In genomic region chr12:98577861-98578360, GRCm38 (mm10) we compare ENCODE assay signal across 8 mouse cellular contexts. TPM values are rescaled to one million over a fixed set of nuclear protein-coding genes. Genes with fewer than 3 reads are reported as not detected.
DNase-seq lines count a peak whose midpoint lies in the region; ATAC-seq and TF ChIP-seq lines count a peak whose summit lies in the region.

Kcnk10 (minus strand) TSS chr12:98578310.

- TF ChIP-seq CTCF in lung, embryonic 14.5 days (IDR thresholded peaks at IDR 0.05; ENCODE audit: low read depth): no peak
- TF ChIP-seq CTCF in midbrain, postnatal 0 days (IDR thresholded peaks at IDR 0.05): no peak

- under 1% methylated on average over 22 of the region's 22 CpGs for WGBS in lung, embryonic 14.5 days
- under 1% methylated on average over 21 of the region's 22 CpGs for WGBS in embryonic facial prominence, embryonic 14.5 days
- 2% methylated on average over 22 of the region's 22 CpGs for WGBS in intestine, embryonic 15.5 days
- WGBS in midbrain, postnatal 0 days: under 1% methylated on average over 22 of the region's 22 CpGs

- peak; percentile 21 for DNase-seq in lung, embryonic 14.5 days
- DNase-seq in lung, adult 18-20 months: no peak
- DNase-seq in adipocyte (ENCODE audit: low spot score): peak; percentile 7
- DNase-seq in embryonic facial prominence, embryonic 14.5 days (ENCODE audit: low spot score): peak; percentile 27
- DNase-seq in midbrain, postnatal 0 days (ENCODE audit: low spot score): peak; percentile 53
- DNase-seq in testis, postnatal 10 days (ENCODE audit: low spot score): no peak
- no peak for DNase-seq in gastrocnemius, postnatal 10 days

- peak within 1 kb of the TSS; percentile 9; the same call in 1 of the 2 replicates for H3K9ac ChIP-seq in lung, embryonic 14.5 days
- H3K9ac ChIP-seq in embryonic facial prominence, embryonic 14.5 days (ENCODE audit: low read depth, low read length): peak within 1 kb of the TSS; percentile 38; the same call in 1 of the 2 replicates
- no peak within 1 kb of the TSS for H3K9ac ChIP-seq in intestine, embryonic 15.5 days
- peak within 1 kb of the TSS; percentile 55 for H3K9ac ChIP-seq in midbrain, postnatal 0 days (replicated peaks; ENCODE audit: low read length, poor library complexity, severe bottlenecking)

- no peaks in the 10 kb centered on the region for H3K9me3 ChIP-seq in lung, embryonic 14.5 days (ENCODE audit: low read depth, low read length)
- H3K9me3 ChIP-seq in embryonic facial prominence, embryonic 14.5 days (ENCODE audit: control insufficient read depth, low read length): no peaks in the 10 kb centered on the region
- no peaks in the 10 kb centered on the region for H3K9me3 ChIP-seq in intestine, embryonic 15.5 days
- H3K9me3 ChIP-seq in midbrain, postnatal 0 days (ENCODE audit: low read length): no peaks in the 10 kb centered on the region

- no peak for ATAC-seq in lung, embryonic 14.5 days (ENCODE audit: insufficient read depth)
- no peak for ATAC-seq in embryonic facial prominence, embryonic 14.5 days (ENCODE audit: low read depth)
- no peak for ATAC-seq in intestine, embryonic 15.5 days
- ATAC-seq in midbrain, postnatal 0 days (ENCODE audit: low FRiP score): no peak

- H3K4me3 ChIP-seq in lung, embryonic 14.5 days (ENCODE audit: low read depth, low read length): peak within 1 kb of the TSS; percentile 6; the same call in 1 of the 2 replicates
- peak within 1 kb of the TSS; percentile 31 for H3K4me3 ChIP-seq in embryonic facial prominence, embryonic 14.5 days (ENCODE audit: low read depth, low read length)
- 0 out of 2 replicates have a peak within 1 kb of the TSS, but pooled peaks have one; percentile 2 for H3K4me3 ChIP-seq in intestine, embryonic 15.5 days (replicated peaks)
- H3K4me3 ChIP-seq in midbrain, postnatal 0 days (ENCODE audit: low read depth, low read length): peak within 1 kb of the TSS; percentile 44

- H3K4me1 ChIP-seq in lung, embryonic 14.5 days (ENCODE audit: insufficient read depth): no peaks in the 10 kb centered on the region
- H3K4me1 ChIP-seq in embryonic facial prominence, embryonic 14.5 days (ENCODE audit: control insufficient read depth, insufficient read depth, low read length): no peaks in the 10 kb centered on the region
- no peaks in the 10 kb centered on the region for H3K4me1 ChIP-seq in intestine, embryonic 15.5 days (replicated peaks)
- H3K4me1 ChIP-seq in midbrain, postnatal 0 days (ENCODE audit: insufficient read depth, low read length): 0 out of 2 replicates have a peak, but pooled peaks cover 7% of the 10 kb centered on the region

- H3K36me3 ChIP-seq in lung, embryonic 14.5 days (ENCODE audit: insufficient read depth): no peaks in the 10 kb centered on the region
- H3K36me3 ChIP-seq in embryonic facial prominence, embryonic 14.5 days (ENCODE audit: control insufficient read depth, insufficient read depth, low read length): no peaks in the 10 kb centered on the region
- no peaks in the 10 kb centered on the region for H3K36me3 ChIP-seq in intestine, embryonic 15.5 days
- H3K36me3 ChIP-seq in midbrain, postnatal 0 days (ENCODE audit: insufficient read depth, low read length): no peaks in the 10 kb centered on the region

- peaks cover 60% of the 10 kb centered on the region for H3K27me3 ChIP-seq in lung, embryonic 14.5 days (ENCODE audit: insufficient read depth, low read length)
- peaks cover 61% of the 10 kb centered on the region for H3K27me3 ChIP-seq in embryonic facial prominence, embryonic 14.5 days (replicated peaks; ENCODE audit: control insufficient read depth, insufficient read depth, low read length)
- peaks cover 57% of the 10 kb centered on the region for H3K27me3 ChIP-seq in intestine, embryonic 15.5 days (replicated peaks)
- no peaks in the 10 kb centered on the region for H3K27me3 ChIP-seq in midbrain, postnatal 0 days (ENCODE audit: insufficient read depth, low read length)

- peak within 1 kb of the TSS; percentile 49 for H3K4me2 ChIP-seq in lung, embryonic 14.5 days
- peak within 1 kb of the TSS; percentile 55 for H3K4me2 ChIP-seq in embryonic facial prominence, embryonic 14.5 days (ENCODE audit: low read depth, low read length)
- peak within 1 kb of the TSS; percentile 42 for H3K4me2 ChIP-seq in intestine, embryonic 15.5 days (replicated peaks)
- H3K4me2 ChIP-seq in midbrain, postnatal 0 days (ENCODE audit: low read depth, low read length, poor library complexity, severe bottlenecking): peak within 1 kb of the TSS; percentile 96

- no peak within 1 kb of the TSS for H3K27ac ChIP-seq in lung, embryonic 14.5 days (ENCODE audit: low read depth)
- no peak within 1 kb of the TSS for H3K27ac ChIP-seq in embryonic facial prominence, embryonic 14.5 days (replicated peaks; ENCODE audit: low read depth, low read length)
- H3K27ac ChIP-seq in intestine, embryonic 15.5 days: no peak within 1 kb of the TSS
- no peak within 1 kb of the TSS for H3K27ac ChIP-seq in midbrain, postnatal 0 days (ENCODE audit: low read depth, low read length)

RNA-seq across cellular contexts. Expression of gene Kcnk10, which starts in this region (rescaled TPM):
- 0.03 TPM in 1 of 2 replicates, not detected in the other for polyA plus RNA-seq in lung, embryonic 14.5 days (2014; fragmentation: Nextera tagmentation; extraction: Ambion mirVana)
- polyA plus RNA-seq in embryonic facial prominence, embryonic 14.5 days (2014; fragmentation: Nextera tagmentation; extraction: Ambion mirVana): 2.8 and 2.9 TPM in 2 replicates
- polyA plus RNA-seq in intestine, embryonic 15.5 days (2015; fragmentation: Nextera tagmentation; extraction: Ambion mirVana): 1.1 and 1.7 TPM in 2 replicates
- 56.6 and 62.6 TPM in 2 replicates for total RNA-seq in midbrain, postnatal 0 days (2014; rRNA removed)
- 33.0 and 37.4 TPM in 2 replicates for polyA plus RNA-seq in midbrain, postnatal 0 days (2015; fragmentation: Nextera tagmentation; extraction: Ambion mirVana)
- total RNA-seq in gastrocnemius, postnatal 10 days (2021): under 1 TPM; 0.09 TPM

Comparison
In these comparisons a context has a peak if more than half of its experiments do, and no peak if none do; other contexts are left out.
1. RNA of gene Kcnk10 (total RNA-seq): 56.6 to 62.6 TPM in midbrain, postnatal 0 days; 0.09 TPM in gastrocnemius, postnatal 10 days; every median in the first group is over 10 times any median in the second.
2. Peak in DNase-seq, H3K4me3 ChIP-seq, H3K9ac ChIP-seq and H3K4me2 ChIP-seq in lung, embryonic 14.5 days; RNA of the gene not detected or under 1 TPM.
3. DNase-seq: peak in adipocyte (single experiment), embryonic facial prominence, embryonic 14.5 days (single experiment) and midbrain, postnatal 0 days (single experiment); none in lung, adult 18-20 months (0 of 2), testis, postnatal 10 days (single experiment) and gastrocnemius, postnatal 10 days (single experiment).
4. H3K4me2 ChIP-seq: peak in every context shown above with its lines; median percentile 96 in midbrain, postnatal 0 days; 55 in embryonic facial prominence, embryonic 14.5 days; 49 in lung, embryonic 14.5 days; 42 in intestine, embryonic 15.5 days.
5. Peak in every context shown above with its lines, with median percentiles within 50 percentile points of each other: H3K4me3 ChIP-seq.